Mouse (Mus musculus): ENCODE data around the gene Sirt7.

- no peak for TF ChIP-seq CTCF (conservative IDR thresholded peaks at IDR 0.05; ENCODE audit: insufficient read depth, insufficient read length, low read depth, low read length)
- no peak for TF ChIP-seq POLR2A (IDR thresholded peaks at IDR 0.05; ENCODE audit: low read depth, low read length)
Observed at GRCm38 (mm10) chr11:120615606-120616203, 9.3 kb downstream of the Sirt7 start.

All from kidney, adult 2 months (tissue).